Mouse (Mus musculus): ENCODE results near the gene Gm11627.

DNA sequence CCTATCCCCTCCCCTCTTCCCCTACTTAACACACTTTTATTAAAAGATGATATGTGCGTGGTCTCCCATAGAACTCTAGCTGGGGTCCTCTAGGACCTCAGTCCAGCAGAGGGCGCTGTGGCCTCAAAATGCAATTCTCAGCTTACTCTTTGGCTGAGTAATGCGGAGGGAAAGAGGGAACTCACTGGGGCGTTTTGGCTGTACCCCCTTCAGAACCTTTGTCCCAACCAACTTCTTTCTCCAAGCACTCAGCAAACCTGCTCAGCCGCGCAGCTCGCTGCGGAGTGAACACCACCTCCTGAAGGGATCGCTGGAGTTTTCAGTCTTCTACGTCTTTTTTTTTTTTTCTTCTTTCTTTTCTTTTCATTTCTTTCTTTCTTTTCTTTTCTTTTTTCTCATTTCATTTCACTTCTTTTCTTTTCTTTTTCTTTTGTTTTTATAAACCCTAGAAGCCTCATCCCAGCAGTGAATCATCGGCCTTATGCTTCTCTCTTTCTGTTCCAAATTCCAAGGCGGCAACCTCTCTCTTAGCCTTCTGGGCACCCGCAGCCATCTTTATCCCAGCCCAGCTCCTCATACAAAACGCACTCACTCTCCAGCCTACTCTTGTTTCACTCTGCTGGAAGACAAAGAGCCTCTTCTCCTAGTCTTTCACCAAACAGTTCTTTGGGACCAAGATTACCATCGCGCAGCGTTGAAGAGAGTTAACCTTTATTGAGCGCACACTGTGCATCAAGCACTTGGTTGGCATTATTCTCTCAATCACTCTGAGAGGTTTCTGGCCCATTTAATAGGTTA lies 6.2 kb downstream of the Gm11627 start:
- peak; percentile 90 for TF ChIP-seq CTCF (IDR thresholded peaks at IDR 0.05; ENCODE audit: low read depth)
- no peak for TF ChIP-seq EP300 (IDR thresholded peaks at IDR 0.05; ENCODE audit: low read depth)

All from liver, postnatal 0 days (tissue).